In genomic region chr5:121452026-121452869, GRCm38 (mm10) we compare ENCODE assay signal across 7 mouse cellular contexts. TPM values are rescaled to one million over a fixed set of nuclear protein-coding genes. Genes with fewer than 3 reads are reported as not detected.
DNase-seq lines count a peak whose midpoint lies in the region; ATAC-seq lines count a peak whose summit lies in the region.

TSS of gene Erp29 (minus strand) at chr5:121452506.

- peak within 1 kb of the TSS; percentile 94 for H3K27ac ChIP-seq in embryonic facial prominence, embryonic 10.5 days (replicated peaks)
- peak within 1 kb of the TSS; percentile 95 for H3K27ac ChIP-seq in limb, embryonic 10.5 days
- peak within 1 kb of the TSS; percentile 94 for H3K27ac ChIP-seq in midbrain, embryonic 13.5 days

- WGBS in embryonic facial prominence, embryonic 10.5 days = under 1% methylated on average over 97 of the region's 97 CpGs
- WGBS in limb, embryonic 10.5 days = under 1% methylated on average over 93 of the region's 97 CpGs
- WGBS in midbrain, embryonic 13.5 days = under 1% methylated on average over 86 of the region's 97 CpGs

- peak within 1 kb of the TSS; percentile 82 for H3K4me3 ChIP-seq in embryonic facial prominence, embryonic 10.5 days
- peak within 1 kb of the TSS; percentile 92 for H3K4me3 ChIP-seq in limb, embryonic 10.5 days
- peak within 1 kb of the TSS; percentile 76 for H3K4me3 ChIP-seq in midbrain, embryonic 13.5 days (replicated peaks)

- H3K4me2 ChIP-seq in midbrain, embryonic 13.5 days (replicated peaks) = peak within 1 kb of the TSS; percentile 85

- peaks cover 29% of the 10 kb centered on the region for H3K36me3 ChIP-seq in embryonic facial prominence, embryonic 10.5 days (replicated peaks)
- peaks cover 29% of the 10 kb centered on the region for H3K36me3 ChIP-seq in limb, embryonic 10.5 days
- H3K36me3 ChIP-seq in midbrain, embryonic 13.5 days = peaks cover 22% of the 10 kb centered on the region

- peaks cover 30% of the 10 kb centered on the region for H3K4me1 ChIP-seq in embryonic facial prominence, embryonic 10.5 days
- H3K4me1 ChIP-seq in limb, embryonic 10.5 days = peaks cover 28% of the 10 kb centered on the region
- H3K4me1 ChIP-seq in midbrain, embryonic 13.5 days (replicated peaks) = peaks cover 32% of the 10 kb centered on the region

- peak; percentile 100 for DNase-seq in adrenal gland, postnatal 10 days
- peak; percentile 99 for DNase-seq in embryonic facial prominence, embryonic 10.5 days (ENCODE audit: low spot score)
- peak; percentile 97 for DNase-seq in kidney, adult 11 months
- DNase-seq in limb, embryonic 10.5 days (ENCODE audit: low spot score) = peak; percentile 99
- DNase-seq in spleen, adult 12 weeks (ENCODE audit: low spot score) = peak; percentile 100

- H3K9me3 ChIP-seq in embryonic facial prominence, embryonic 10.5 days = no peaks in the 10 kb centered on the region
- H3K9me3 ChIP-seq in limb, embryonic 10.5 days (replicated peaks) = no peaks in the 10 kb centered on the region
- H3K9me3 ChIP-seq in midbrain, embryonic 13.5 days = no peaks in the 10 kb centered on the region

- H3K27me3 ChIP-seq in embryonic facial prominence, embryonic 10.5 days (replicated peaks; ENCODE audit: low read depth, poor library complexity, severe bottlenecking) = no peaks in the 10 kb centered on the region
- no peaks in the 10 kb centered on the region for H3K27me3 ChIP-seq in limb, embryonic 10.5 days (ENCODE audit: low read depth, poor library complexity, severe bottlenecking)
- no peaks in the 10 kb centered on the region for H3K27me3 ChIP-seq in midbrain, embryonic 13.5 days

- peak; percentile 77 for ATAC-seq in granulocyte monocyte progenitor cell, adult 5-6 weeks (replicated peaks; ENCODE audit: poor library complexity, severe bottlenecking)
- ATAC-seq in midbrain, embryonic 13.5 days = peak; percentile 93

- H3K9ac ChIP-seq in midbrain, embryonic 13.5 days (replicated peaks) = peak within 1 kb of the TSS; percentile 93

RNA-seq across cellular contexts. Expression of gene Erp29, which starts in this region (rescaled TPM):
- 100 to 1,000 TPM; 115 to 128 TPM for total RNA-seq in adrenal gland, postnatal 10 days (2021)
- polyA plus RNA-seq in embryonic facial prominence, embryonic 10.5 days (2016; fragmentation: Nextera tagmentation; extraction: Ambion mirVana) = 114 and 122 TPM in 2 replicates
- total RNA-seq in granulocyte monocyte progenitor cell, adult 5-6 weeks (2014; fragmentation: Nextera tagmentation) = 410 and 421 TPM in 2 replicates
- total RNA-seq in granulocyte monocyte progenitor cell, adult 5-6 weeks (2017) = 928 and 1,056 TPM in 2 replicates
- 102 and 112 TPM in 2 replicates for polyA plus RNA-seq in limb, embryonic 10.5 days (2016; fragmentation: Nextera tagmentation; extraction: Ambion mirVana)
- 152 and 160 TPM in 2 replicates for polyA plus RNA-seq in midbrain, embryonic 13.5 days (2015; fragmentation: Nextera tagmentation; extraction: Ambion mirVana)

Comparison
In these comparisons a context has a peak if more than half of its experiments do, and no peak if none do; other contexts are left out.
1. Peak in every context shown above with its lines: DNase-seq, ATAC-seq, H3K4me3 ChIP-seq and H3K27ac ChIP-seq.